Mouse (Mus musculus) liver, embryonic 14.5 days (tissue): ENCODE data around the gene Mx1.

Source experiments
- CTCF ChIP-seq: IDR thresholded peaks from 2 replicates; pipeline ENCODE4 v1.5.1; 2016; ENCODE audit warnings: antibody characterized with exemption, low read depth, control low read depth
- EP300 ChIP-seq: IDR thresholded peaks from 2 replicates; pipeline ENCODE4 v1.6.1; 2016; ENCODE audit warnings: antibody characterized with exemption, low read depth

GRCm38 (mm10) chr16:97461271-97461670, 1.4 kb downstream of the Mx1 start:
- TF ChIP-seq EP300 (no peak), CTCF (no peak)
